Comparison of ENCODE assay signal across 10 mouse cellular contexts in genomic region chr14:25323542-25324484, GRCm38 (mm10).
A peak's percentile ranks its signal among the peaks of the same experiment; 100 is the strongest.
DNase-seq lines count a peak whose midpoint lies in the region; ATAC-seq and TF ChIP-seq lines count a peak whose summit lies in the region.
"Had no signal": no experiment of that assay in that cellular context is flagged by ENCODE, and none has a peak within 500 bp of the region (broad histone marks: within the 10 kb centered on the region; RNA-seq: fewer than 3 reads in every experiment).

No protein-coding gene starts in this region.

- no peaks in the 10 kb centered on the region for H3K36me3 ChIP-seq in lung, postnatal 0 days (ENCODE audit: insufficient read depth, low read length)
- no peaks in the 10 kb centered on the region for H3K36me3 ChIP-seq in embryonic facial prominence, embryonic 12.5 days
- no peaks in the 10 kb centered on the region for H3K36me3 ChIP-seq in intestine, embryonic 15.5 days
- H3K36me3 ChIP-seq in neural tube, embryonic 13.5 days, result no peaks in the 10 kb centered on the region

- no peak for ATAC-seq in lung, postnatal 0 days
- ATAC-seq in embryonic facial prominence, embryonic 12.5 days (ENCODE audit: insufficient number of reproducible peaks, insufficient read depth, low FRiP score, low TSS enrichment), result 0 out of 2 replicates have a peak, but pooled peaks have one; percentile 52
- peak; percentile 58; the same call in 1 of the 2 replicates for ATAC-seq in intestine, embryonic 15.5 days
- peak; percentile 52; the same call in 1 of the 2 replicates for ATAC-seq in neural tube, embryonic 13.5 days (ENCODE audit: low read depth)

- H3K9ac ChIP-seq in lung, postnatal 0 days (replicated peaks; ENCODE audit: low read depth), result no peak overlapping the region
- H3K9ac ChIP-seq in embryonic facial prominence, embryonic 12.5 days, result no peak overlapping the region
- H3K9ac ChIP-seq in intestine, embryonic 15.5 days, result no peak overlapping the region
- no peak overlapping the region for H3K9ac ChIP-seq in neural tube, embryonic 13.5 days

- H3K9me3 ChIP-seq in lung, postnatal 0 days (ENCODE audit: low read length), result no peaks in the 10 kb centered on the region
- H3K9me3 ChIP-seq in embryonic facial prominence, embryonic 12.5 days, result no peaks in the 10 kb centered on the region
- no peaks in the 10 kb centered on the region for H3K9me3 ChIP-seq in intestine, embryonic 15.5 days
- no peaks in the 10 kb centered on the region for H3K9me3 ChIP-seq in neural tube, embryonic 13.5 days

- no peaks in the 10 kb centered on the region for H3K27me3 ChIP-seq in lung, postnatal 0 days (replicated peaks; ENCODE audit: insufficient read depth, low read length)
- no peaks in the 10 kb centered on the region for H3K27me3 ChIP-seq in embryonic facial prominence, embryonic 12.5 days
- no peaks in the 10 kb centered on the region for H3K27me3 ChIP-seq in intestine, embryonic 15.5 days (replicated peaks)
- H3K27me3 ChIP-seq in neural tube, embryonic 13.5 days, result no peaks in the 10 kb centered on the region

- no peak for TF ChIP-seq EP300 in lung, postnatal 0 days (IDR thresholded peaks at IDR 0.05)

- TF ChIP-seq CTCF in lung, postnatal 0 days (IDR thresholded peaks at IDR 0.05), result 0 out of 2 replicates have a peak, but pooled peaks have one; percentile 19

- 87% methylated on average over 5 of the region's 6 CpGs for WGBS in lung, postnatal 0 days
- 83% methylated on average over 6 of the region's 6 CpGs for WGBS in embryonic facial prominence, embryonic 12.5 days
- 84% methylated on average over 6 of the region's 6 CpGs for whole genome bisulfite sequencing in intestine, embryonic 15.5 days
- 77% methylated on average over 6 of the region's 6 CpGs for WGBS in neural tube, embryonic 13.5 days

- no peak for DNase-seq in lung, postnatal 0 days (ENCODE audit: low spot score)
- no peak for DNase-seq in lung, postnatal 14 days
- no peak for DNase-seq in adrenal gland, postnatal 14 days
- no peak for DNase-seq in layer of hippocampus, adult 8-10 months (ENCODE audit: low spot score in 2 of 2)
- no peak for DNase-seq in spleen, adult 12 weeks (ENCODE audit: low spot score)
- DNase-seq: kidney, adult 11 months had no signal

- no peak overlapping the region for H3K27ac ChIP-seq in lung, postnatal 0 days (ENCODE audit: low read length)
- H3K27ac ChIP-seq in embryonic facial prominence, embryonic 12.5 days, result no peak overlapping the region
- no peak overlapping the region for H3K27ac ChIP-seq in intestine, embryonic 15.5 days
- H3K27ac ChIP-seq in neural tube, embryonic 13.5 days (replicated peaks), result peak overlapping the region; percentile 11; the same call in 1 of the 2 replicates
- H3K27ac ChIP-seq: left cerebral cortex, adult 2 months had no signal

- H3K4me1 ChIP-seq in lung, postnatal 0 days (ENCODE audit: insufficient read depth, low read depth, low read length), result no peaks in the 10 kb centered on the region
- peaks cover 8% of the 10 kb centered on the region for H3K4me1 ChIP-seq in embryonic facial prominence, embryonic 12.5 days
- H3K4me1 ChIP-seq in intestine, embryonic 15.5 days (replicated peaks), result peaks cover 7% of the 10 kb centered on the region; the same call in 1 of the 2 replicates
- H3K4me1 ChIP-seq in neural tube, embryonic 13.5 days (replicated peaks), result peaks cover 46% of the 10 kb centered on the region

- H3K4me3 ChIP-seq in lung, postnatal 0 days (ENCODE audit: low read depth, low read length), result no peak overlapping the region
- H3K4me3 ChIP-seq in embryonic facial prominence, embryonic 12.5 days, result no peak overlapping the region
- no peak overlapping the region for H3K4me3 ChIP-seq in intestine, embryonic 15.5 days (replicated peaks)
- no peak overlapping the region for H3K4me3 ChIP-seq in neural tube, embryonic 13.5 days
- H3K4me3 ChIP-seq: left cerebral cortex, adult 2 months had no signal

- no peak overlapping the region for H3K4me2 ChIP-seq in lung, postnatal 0 days (replicated peaks; ENCODE audit: low read depth, low read length)
- no peak overlapping the region for H3K4me2 ChIP-seq in embryonic facial prominence, embryonic 12.5 days (replicated peaks)
- no peak overlapping the region for H3K4me2 ChIP-seq in intestine, embryonic 15.5 days (replicated peaks)
- no peak overlapping the region for H3K4me2 ChIP-seq in neural tube, embryonic 13.5 days
